Mouse (Mus musculus) adrenal gland, postnatal 0 days (tissue): ENCODE data around the gene March11. TPM values are rescaled to one million over a fixed set of nuclear protein-coding genes. Genes with fewer than 3 reads are reported as not detected.

Experiments used
- polyA plus RNA-seq: library from polyadenylated mRNA; unstranded; fragments of >200 nt; fragmentation: Nextera tagmentation; extraction: Ambion mirVana; gene quantifications from 2 replicates; pipeline ENCODE4 v1.2.1, GENCODE M21; 2015

Gene March11
- polyA plus RNA-seq = 3.4 and 8.2 TPM in 2 replicates

GRCm38 (mm10) chr15:26308629-26309230 lies at the start of gene March11:
Gene March11 (plus strand): TSS chr15:26309048.

